Mouse (Mus musculus) thymus, adult 2 months (tissue): ENCODE data around the gene Ywhah.

ENCODE experiments used
- CTCF ChIP-seq: fragments of 200-500 bp; IDR thresholded peaks from 2 replicates; pipeline ENCODE4 v1.5.1; 2012; ENCODE audit warnings: mild to moderate bottlenecking, control low read depth, low read length, moderate library complexity, borderline replicate concordance; ENCODE audit not compliant: control insufficient read depth, poor library complexity, insufficient read depth; ENCODE audit errors: extremely low read depth
- POLR2A ChIP-seq: fragments of 200-500 bp; IDR thresholded peaks from 2 replicates; pipeline ENCODE4 v1.6.1; 2012; ENCODE audit warnings: mild to moderate bottlenecking, low read length, control low read depth, moderate library complexity; ENCODE audit not compliant: control insufficient read depth, poor library complexity, insufficient read depth; ENCODE audit errors: extremely low read depth

DNA sequence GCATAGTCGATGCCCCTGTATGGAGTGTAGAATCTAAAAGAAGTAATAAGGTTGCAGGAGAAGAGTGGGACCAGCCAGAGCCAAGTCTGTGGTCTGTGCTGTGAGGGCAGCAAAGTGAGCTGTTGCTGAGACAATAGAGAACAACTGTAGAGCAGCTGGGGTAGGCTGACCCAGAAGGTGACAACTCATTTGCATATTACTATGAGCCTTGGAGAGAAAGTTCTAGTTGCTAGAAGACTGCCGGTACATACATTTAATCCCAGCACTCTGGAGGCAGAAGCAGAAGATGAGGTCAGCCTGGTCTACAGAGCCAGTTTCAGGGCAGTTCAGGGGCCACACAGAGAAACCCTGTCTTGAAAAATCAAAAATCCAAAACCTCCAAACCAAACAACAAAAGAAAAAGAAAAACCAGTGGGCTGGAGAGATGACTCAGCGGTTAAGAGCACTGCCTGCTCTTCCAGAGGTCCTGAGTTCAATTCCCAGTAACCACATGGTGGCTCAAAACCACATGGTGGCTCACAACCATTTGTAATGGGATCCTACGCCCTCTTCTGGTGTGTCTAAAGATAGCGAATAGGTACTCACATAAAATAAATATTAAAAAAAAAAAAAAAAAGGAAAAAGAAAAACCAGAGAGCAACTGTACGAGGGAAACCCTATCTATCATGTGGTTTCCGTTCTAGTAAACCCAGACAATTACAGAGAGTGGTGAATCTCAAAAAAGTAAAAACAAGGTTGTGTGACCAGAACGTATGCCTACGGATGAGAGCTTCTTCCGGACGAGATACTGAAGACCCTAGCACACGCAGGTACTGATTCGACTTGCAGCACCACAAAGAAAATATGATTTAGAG, 20.3 kb downstream of the Ywhah start:
- no peak for TF ChIP-seq CTCF
- no peak for TF ChIP-seq POLR2A
